Mouse (Mus musculus): ENCODE data around the gene B4galt4.
"Not testable (repeated sequence)": the region's sequence is repeated elsewhere in the genome, so short reads cannot be mapped to it uniquely, and the experiment has no call there.

Gene B4galt4

DNA sequence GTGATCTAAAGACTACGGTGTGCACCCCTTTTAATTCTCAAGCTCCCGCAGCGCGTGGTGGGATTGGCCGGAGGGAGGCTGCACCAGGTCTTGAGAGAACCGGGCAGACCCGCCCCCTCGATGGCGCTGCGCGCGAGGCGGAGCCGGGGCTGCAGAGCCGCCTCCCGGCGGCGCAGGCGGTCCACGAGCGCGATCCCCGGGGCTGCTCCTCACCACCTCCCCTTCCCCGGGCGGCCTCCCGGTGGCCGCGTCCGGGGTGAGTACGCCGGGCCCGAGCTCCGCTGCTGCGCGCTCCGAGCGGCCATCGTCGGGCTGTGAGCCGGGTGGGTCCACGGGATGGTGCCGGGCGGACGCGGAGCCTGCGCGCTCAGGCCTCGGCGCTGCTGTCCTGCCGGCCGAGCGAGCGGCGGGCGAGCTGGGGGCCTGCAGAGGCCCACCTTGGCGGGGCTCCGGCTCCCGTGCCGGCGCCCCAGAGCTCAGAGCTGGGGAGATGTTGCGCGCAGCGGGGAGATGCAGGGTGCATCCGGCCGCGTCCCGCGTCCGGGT is at the start of gene B4galt4:
Gene B4galt4 (plus strand): TSS at position 152 of the 546 bp plus-strand sequence.
- peak; percentile 79 for DNase-seq (ENCODE audit: low spot score)

DNA sequence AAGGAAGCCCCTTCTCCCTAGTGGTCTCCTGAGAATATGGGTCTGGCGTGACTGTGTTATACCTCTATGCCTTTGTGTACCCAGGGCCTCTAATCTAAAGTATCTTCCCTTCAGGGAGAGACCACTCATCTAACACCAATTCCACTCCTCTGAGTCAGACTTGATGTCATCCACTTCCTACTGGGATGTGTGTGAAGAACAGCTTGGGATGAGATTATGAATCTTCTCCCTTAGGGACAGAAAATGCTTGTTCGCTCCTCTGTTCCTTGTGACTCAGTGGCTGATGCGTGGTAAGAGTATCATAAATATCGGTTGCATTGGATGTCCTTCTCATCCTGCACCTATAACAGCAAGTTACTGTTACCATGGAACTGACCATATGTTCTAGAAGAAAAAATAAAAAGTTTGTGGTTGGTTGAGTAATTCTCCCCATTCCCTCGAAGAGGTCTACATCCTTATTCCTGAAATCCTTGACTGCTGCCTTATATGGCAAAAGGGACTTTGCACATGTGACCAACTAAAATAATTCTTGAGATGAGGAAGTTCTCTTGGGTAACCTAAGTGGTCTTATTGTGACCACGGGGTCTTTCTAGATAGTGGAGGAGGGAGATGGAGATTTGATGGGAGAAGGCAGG is 47.0 kb upstream of the B4galt4 start:
- no peak for DNase-seq (ENCODE audit: low spot score)

DNA sequence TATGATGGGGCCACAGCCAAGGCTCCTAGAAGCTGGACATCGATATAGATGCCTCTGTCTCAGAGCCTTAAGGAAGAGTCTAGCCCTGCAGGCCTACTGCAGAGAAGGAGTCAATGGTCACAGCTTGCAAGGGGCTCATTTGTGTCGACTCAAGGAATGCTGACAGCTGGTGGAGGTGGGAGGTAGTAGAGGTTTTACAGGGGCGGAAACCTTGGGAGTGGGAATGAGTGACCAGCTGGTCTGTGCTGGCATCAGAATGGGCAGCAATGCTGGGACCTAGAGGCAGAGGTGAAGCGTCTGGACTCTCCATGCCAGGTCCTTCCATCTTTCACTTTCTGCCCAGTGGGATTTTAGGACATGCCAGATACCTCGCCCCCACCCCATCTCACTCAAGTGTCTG is 46.5 kb upstream of the B4galt4 start:
- no peak for DNase-seq (ENCODE audit: low spot score)

DNA sequence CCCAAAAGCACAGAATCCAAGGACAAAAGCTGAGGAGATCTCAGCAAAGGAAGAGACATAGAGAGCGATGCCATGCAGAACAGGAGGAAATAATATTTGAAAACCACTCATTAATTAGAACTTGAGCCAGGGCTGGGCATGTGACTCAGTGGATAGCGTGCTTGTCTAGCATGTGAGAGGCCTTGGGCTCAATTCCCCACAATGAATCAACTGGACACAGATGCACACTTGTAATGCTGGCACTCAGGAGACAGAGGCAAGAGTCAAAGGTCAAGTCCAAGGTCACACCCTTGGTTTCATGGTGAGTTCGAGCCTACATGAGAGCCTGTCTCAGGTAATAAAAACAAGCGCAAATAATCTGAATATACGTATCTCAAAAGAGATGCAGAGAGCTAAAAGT is 44.5 kb upstream of the B4galt4 start:
- DNase-seq (ENCODE audit: low spot score): no peak

DNA sequence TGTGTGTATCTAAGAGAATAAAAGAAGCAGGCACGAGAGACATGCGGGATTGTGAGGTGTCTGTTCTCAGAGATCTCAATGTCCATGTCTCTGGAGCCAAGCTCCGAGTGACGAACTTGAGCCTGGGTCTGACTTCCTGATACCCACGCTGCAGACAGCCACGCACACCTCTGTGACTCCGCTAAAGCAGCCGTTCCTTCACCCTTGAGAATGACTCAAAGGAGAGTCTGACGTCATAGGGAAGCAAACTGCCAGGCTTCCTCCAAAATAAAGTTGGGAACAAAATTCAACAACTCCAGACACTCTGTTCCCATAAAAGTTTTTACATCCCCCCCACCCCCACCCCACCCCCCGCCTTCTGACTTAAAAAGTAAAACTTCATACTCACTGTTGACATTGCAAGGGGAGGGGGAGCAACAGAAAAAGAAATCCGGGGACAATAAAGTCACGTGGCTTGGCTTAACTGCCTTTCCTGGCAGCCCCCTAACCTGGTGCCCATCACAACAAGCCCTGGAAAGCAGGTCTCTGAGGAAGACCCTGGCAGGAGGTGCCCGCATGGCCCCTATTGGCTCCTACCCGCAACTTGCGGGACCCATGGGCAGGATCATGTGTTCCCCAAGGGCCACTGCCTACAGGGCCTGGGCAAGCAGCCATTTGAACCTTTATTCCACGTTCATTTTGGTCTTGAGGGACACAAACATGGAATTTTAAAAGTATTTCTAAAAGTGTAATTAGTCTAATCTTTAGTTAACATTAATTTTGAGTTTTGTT is 41.5 kb upstream of the B4galt4 start:
- DNase-seq (ENCODE audit: low spot score): no peak

DNA sequence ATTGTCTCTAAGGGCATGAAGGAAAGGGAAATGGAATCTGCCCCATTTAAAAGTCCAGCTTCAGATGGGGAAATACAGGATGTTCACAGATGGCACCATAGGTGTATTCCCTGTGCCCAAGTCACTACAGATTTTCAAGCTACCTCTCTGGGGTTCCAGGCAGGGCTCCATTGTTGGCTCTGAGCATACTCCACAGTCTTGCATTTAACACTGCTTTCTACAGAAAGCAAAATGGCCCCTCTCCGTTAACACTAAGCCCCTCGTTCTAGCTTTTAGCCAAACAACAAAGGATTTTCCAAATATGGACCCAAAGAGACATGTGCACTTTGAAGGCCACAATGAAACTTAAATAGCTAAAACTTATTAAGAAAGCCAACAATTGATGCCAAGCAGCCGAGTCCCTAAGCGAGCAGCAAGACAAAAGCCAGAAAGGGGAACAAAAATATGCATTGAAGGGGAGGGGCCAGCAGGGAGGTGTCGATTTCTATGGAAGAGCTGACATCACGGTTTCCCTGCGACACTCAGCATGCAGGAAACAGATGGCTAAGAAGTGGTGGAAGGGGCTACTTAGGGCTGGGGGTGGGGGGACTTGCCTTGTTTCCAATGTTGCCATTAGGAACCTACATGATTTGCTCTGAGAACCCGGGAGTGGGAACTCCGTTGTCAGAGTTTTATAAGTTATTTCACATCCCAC is 40.4 kb upstream of the B4galt4 start:
- no peak for DNase-seq (ENCODE audit: low spot score)

DNA sequence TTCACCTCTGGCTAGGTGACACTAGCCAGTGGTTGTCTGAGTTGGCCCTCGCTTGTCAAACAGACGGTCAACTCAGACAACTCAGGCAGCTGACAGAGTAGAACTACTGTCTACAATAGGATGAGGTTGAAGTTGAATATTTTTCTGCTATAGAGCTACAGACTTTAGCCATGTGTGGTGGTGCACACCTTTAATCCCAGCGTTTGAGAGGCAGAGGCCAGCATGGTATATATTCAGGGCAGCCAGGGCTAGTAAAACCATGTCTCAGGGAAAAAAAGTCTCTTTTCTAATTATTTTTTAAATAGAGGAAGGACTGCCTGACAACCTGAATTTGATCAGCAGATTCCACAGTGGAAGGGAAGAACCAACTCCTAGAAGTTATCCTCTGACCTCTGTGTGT is 39.7 kb upstream of the B4galt4 start:
- DNase-seq (ENCODE audit: low spot score): no peak

DNA sequence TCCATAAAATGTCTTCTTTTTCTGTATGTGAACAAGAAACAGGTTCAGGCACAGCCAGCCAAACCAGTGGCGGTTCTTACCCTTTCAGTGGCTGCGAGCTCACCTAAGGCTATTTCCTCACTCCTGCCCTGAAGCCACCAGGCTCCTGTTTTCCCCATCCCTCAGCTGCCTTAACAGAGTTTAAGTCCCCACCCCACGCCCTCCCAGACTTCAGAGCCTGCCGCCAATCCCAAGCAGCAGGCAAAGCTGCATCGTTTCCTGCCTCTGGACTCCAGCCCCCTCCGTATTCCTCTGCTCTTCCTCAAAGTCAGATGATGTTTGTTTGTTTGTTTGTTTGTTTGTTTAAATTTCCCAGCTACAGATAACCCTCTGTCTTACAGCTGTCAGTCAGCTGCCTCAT is 38.6 kb upstream of the B4galt4 start:
- no peak for DNase-seq (ENCODE audit: low spot score)

DNA sequence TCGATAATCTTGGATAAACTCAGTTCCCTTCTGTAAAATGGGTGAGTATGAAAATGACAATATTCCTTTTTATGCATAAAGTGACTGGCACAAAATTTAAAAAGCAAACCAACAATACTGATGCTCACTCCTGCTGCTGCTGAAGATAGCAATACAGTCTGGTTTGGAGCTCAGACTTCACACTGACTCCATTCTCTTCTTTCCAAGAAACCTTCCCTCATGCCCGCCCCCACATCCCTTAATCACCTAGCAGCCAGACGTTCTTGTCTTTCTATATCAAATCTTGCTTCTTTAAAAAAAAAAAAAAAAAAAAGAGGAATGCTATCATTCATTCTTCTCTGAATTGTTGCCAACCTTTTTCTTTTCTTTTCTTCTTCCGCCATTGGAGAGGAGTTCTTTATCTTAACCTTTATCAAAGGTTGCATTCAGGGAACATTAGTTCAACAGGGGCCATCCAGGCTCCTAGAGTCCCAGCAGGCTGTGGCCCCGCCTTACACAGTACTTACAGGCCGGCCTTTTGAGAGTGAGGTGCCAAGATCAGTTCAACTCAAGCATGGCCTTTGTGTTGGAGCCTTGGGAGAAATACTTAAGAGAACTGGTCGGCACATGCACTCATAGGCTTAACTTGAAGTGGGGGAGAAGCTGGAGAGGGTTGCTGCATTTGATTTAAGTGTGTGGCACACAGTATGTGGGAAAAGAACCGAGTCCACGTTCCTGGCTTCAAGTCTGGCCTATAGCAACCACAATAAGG is 36.4 kb upstream of the B4galt4 start:
- no peak for DNase-seq (ENCODE audit: low spot score)

DNA sequence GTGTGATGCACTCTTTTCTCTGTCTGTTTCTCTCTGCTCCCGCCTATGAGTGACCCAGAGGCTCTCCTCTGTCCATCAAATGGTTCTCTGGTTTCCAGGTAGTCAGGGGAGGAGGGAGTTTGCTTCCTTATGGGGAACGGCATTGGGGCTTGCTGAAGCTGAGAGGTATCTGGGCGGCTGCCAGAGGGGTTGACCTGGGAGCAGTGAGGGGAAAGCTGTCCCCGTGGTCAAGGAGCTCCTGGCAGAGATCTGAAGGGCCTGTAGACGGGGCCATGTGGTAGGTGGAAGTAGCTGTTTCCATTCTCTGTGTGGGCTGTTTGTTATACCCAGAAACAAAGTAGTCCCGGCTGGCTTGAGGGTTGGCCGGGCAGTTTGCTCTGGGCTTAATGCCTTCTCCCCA is 35.3 kb upstream of the B4galt4 start:
- no peak for DNase-seq (ENCODE audit: low spot score)

DNA sequence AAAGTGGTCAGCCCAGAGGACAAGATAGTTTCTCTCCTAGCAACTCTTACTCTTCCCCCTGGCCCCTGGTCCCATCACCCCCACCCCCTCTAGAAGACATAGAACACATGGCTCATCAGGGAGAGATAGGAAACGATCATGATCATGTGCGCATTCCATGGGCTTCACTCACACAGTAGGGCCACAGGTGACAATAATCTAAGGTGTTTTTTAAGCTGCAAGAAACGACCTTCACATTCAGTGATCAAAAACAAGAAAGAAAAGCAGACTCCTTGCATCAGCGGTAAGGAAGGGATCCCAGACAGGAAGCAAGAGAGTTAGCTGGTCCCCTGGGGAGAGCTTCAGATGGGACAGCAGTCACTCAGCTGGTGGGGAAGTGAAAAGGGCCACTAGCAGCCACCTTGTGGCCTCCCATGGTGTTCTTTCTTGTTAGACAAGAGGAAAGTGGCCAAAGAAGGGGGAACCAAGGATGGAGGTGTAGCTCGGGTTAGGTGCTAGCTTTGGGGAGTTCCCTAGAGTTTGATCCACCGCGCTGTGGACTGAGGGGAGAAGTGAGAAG is 33.0 kb upstream of the B4galt4 start:
- no peak for DNase-seq (ENCODE audit: low spot score)

DNA sequence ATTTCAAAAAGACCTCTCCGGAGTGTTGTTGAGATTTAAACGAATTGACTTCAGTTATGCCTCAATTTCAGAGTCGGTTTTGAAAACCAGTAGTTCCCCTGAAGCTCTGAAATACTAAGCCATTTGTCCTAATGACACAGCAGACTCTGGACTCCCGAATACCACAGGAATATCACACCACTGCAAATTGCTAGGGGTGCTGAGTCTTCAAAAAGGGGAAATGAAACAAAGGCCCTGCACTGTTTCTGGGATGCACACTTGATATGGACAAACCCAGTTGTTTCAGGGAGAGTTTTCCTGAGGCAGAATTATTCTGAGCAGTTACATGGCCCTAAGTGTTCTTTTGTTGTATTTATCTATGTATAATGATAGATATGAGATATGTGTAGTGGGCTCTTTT is 30.8 kb upstream of the B4galt4 start:
- DNase-seq (ENCODE audit: low spot score): no peak

DNA sequence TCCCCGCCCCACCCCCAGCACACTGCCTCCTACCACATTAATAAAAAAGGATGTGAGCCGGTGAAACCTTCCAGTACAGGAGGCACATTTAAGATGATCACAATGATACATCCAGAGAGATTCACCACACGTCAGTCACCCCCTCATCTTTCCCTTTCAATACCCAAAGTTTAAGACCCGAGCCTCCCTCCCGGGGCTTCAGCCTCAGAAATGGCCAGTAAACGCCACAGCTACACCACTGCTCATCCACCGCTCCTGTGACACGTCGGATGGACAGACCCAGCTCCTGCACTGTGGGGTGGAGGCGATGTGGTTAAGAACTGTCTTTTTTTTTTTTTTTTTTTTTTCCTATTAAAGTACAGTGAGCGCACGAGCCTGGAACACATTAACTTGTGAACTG is 30.0 kb upstream of the B4galt4 start:
- peak; percentile 26 for DNase-seq (ENCODE audit: low spot score)

DNA sequence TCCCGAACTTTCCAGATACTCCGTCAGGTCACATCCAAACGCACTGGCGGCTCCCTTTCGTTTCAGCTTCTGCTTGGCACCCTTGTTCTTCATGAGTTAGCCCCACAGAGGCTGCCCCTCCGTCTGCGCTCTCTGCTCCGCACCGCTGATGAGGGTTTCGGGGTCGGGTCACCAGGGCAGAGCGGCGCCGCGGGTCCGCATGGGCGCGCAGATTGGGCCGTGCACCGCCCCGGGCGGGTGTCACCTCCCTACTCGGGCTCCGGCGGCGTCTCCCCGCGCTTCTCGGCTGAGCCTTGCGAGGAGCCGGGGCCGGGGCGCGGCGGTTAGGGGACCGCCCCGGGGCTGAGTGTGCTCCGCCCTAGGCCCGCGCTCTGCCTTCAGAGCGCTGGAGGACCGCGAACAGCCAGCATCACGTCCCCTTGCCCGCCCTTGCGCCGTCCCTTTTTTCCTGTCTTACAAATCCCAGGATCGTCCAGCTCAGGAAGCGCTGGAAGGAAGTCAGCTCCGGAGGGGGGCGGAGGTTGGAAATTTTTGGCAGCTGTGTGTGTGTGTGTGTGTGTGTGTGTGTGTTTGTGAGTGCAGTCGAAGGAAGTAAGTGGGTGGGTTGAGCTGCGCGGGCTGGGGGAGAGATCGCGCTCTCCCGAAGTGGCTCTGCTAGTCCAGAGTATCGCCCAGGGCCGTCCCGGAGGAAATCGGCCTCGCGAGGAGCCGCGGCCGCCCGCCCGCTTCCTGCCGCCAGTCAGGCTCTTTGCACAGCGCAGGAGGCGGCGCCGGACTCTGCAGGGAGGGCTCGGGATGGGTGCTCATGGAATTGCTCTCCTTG is 29.3 kb upstream of the B4galt4 start, which contains the start of gene Arhgap31:
Gene Arhgap31 (minus strand): TSS at position 694 of the 823 bp plus-strand sequence.
- DNase-seq (ENCODE audit: low spot score): peak; percentile 73

DNA sequence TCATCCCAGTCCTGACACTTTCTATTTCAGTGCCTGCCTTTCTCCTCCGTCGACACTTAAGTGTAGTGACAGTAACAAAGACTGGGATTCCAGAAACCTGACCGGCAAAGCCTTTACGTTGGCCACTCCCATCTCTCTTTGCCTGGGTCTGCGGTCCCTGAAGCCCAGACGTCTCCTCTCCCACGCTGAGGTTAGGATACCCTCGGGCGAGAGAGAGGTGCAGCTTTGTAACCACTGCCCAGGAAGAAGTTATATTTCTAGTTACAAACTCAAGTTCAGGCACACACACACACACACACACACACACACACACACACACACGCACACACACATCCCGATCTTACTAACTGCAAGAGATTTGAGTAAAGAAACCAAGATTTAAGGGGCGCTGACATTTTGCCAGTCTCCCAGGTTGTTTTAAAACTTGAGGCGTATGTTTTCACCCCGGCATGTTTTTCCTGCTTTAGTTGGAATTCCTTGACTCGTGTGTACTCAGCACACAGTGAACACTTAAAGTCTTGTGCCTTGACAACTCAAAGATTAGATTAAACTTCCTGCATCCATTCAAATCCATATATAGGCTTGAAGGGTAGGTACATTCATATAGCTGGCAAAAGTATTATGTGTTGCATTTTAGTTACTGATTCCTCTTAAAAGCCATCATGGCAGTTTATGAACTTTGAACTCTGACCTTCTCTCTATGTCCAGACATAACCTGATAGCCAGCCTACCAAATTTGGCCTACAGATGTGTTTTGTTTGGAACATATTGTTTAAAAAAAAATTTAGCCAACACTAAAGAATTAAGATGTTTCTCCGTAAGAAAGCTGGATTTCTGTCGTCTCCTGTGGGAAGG is 28.4 kb upstream of the B4galt4 start:
- no peak for DNase-seq (ENCODE audit: low spot score)

DNA sequence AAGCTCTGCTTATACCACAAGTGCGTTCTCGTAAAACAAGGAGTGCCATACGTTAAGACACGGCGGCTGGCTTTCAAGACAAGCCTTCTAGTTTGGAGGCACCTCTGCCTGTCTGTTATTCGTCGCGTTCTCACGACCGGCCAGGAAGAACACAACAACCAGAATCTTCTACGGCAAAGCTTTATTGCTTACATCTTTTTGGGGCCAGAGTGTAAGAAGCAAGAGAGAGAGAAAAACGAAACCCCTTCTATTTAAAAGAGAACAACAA is 27.9 kb upstream of the B4galt4 start:
- DNase-seq (ENCODE audit: low spot score): not testable (repeated sequence)

DNA sequence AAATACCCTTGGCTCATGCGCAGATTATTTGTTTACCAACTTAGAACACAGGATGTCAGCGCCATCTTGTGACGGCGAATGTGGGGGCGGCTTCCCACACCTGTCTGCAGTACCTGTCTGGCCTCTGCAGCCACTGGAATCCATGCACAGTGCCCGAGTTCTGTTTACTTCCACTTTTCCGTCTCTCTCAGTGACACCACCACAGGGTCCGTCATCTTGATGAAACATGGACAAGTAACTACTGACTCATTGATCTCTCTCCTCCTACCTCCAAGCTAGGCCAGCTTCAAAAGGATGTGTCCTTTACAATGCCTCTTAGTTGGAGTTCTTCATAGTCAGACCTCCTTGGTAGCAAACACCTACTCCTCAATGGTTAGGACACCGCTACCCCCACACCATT is 20.7 kb upstream of the B4galt4 start:
- DNase-seq (ENCODE audit: low spot score): no peak

DNA sequence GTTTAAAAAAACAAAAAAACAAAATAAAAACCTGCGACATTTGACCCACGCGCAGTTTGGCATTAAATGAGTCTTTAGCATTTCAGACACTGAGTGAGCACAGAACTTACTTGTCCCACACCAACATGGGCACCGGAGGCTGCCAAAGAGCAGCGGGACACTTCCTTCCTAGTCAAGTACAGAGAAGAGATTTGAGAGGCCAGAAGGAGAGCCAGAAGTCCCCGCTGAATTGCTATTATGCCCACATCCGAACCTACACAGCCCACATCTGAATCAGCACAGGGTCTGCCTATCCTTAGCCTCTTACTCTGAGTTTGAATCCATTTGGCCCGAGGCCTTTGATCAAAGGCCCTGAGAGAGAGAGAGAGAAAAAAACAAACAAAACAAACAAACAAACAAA is 17.8 kb upstream of the B4galt4 start:
- no peak for DNase-seq (ENCODE audit: low spot score)

DNA sequence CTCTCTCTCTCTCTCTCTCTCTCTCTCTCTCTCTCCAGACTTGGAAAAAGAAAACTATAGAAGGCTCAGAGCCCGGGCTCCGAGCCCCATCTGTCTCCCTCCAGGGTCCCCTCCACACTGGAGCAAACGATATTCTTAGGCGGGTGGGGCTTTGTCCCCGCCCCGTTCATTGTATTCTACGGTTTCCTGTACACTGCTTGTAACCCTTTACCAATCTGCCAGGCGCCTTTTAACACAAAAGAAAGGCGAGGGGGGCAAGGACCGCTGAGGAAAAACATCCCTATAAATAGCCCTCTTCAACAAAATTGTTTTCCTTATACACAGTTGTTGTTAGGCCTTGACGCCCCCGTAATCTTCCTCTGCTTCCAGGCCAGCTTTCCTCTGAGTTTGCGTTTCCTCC is 17.1 kb upstream of the B4galt4 start:
- DNase-seq (ENCODE audit: low spot score): no peak

DNA sequence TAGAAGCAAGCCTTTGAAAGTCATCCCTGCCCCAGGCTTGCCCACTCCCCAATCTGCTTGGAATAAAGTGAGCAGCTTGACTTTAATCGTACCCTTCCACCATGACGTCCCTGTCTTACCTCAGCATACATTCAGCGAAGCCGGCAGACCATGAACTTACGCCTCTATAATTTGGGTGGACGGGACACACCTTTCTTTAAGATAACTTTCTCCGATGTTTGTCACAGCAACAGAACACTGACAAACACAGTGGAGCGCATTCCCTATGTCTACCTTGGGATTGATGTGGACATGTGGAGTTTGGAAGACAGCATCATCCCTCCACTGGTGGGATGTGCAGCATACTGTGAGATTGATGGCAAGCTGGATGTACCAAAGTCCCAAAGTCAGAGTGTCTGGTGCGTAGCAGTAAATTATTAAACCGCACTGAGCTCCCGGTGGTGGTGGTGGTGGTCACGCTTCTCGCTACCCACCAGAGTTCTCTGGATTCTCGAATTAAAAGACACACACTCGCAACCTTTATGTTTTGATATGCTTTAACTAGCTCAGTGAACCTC is 13.4 kb upstream of the B4galt4 start:
- DNase-seq (ENCODE audit: low spot score): no peak
